Mouse (Mus musculus): ENCODE data around the gene Pex5. TPM values are rescaled to one million over a fixed set of nuclear protein-coding genes. Genes with fewer than 3 reads are reported as not detected.

The Pex5 gene
- polyA plus RNA-seq (2015; fragmentation: Nextera tagmentation; extraction: Ambion mirVana): 47.4 and 48.5 TPM in 2 replicates

- 0% methylated on average over 14 of the region's 36 CpGs for WGBS
- Histone ChIP-seq H3K27ac (ENCODE audit: low read length) (peak within 1 kb of the TSS; percentile 84), H3K4me1 (ENCODE audit: control insufficient read depth, insufficient read depth, low read length) (no peaks in the 10 kb centered on the region), H3K4me2 (ENCODE audit: low read depth, low read length) (peak within 1 kb of the TSS; percentile 82), H3K9ac (ENCODE audit: low read depth, low read length) (peak within 1 kb of the TSS; percentile 91), H3K9me3 (ENCODE audit: control insufficient read depth, low read length) (no peaks in the 10 kb centered on the region), H3K4me3 (ENCODE audit: low read length) (peak within 1 kb of the TSS; percentile 86), H3K36me3 (ENCODE audit: control insufficient read depth, insufficient read depth, low read length) (no peaks in the 10 kb centered on the region), H3K27me3 (replicated peaks; ENCODE audit: control insufficient read depth, insufficient read depth, low read length) (no peaks in the 10 kb centered on the region)
- ATAC-seq: peak; percentile 93
Observed at GRCm38 (mm10) chr6:124414927-124415325, at the start of gene Pex5. Gene Pex5, minus strand, starts transcription at chr6:124415067.

GRCm38 (mm10) chr6:124463881-124464291, 49.0 kb upstream of the Pex5 start:
- Histone ChIP-seq H3K4me3 (ENCODE audit: low read length) (peak overlapping the region; percentile 53; the same call in 1 of the 2 replicates), H3K27me3 (replicated peaks; ENCODE audit: control insufficient read depth, insufficient read depth, low read length) (no peaks in the 10 kb centered on the region), H3K36me3 (ENCODE audit: control insufficient read depth, insufficient read depth, low read length) (no peaks in the 10 kb centered on the region), H3K9ac (ENCODE audit: low read depth, low read length) (peak overlapping the region; percentile 64), H3K9me3 (ENCODE audit: control insufficient read depth, low read length) (no peaks in the 10 kb centered on the region), H3K4me1 (ENCODE audit: control insufficient read depth, insufficient read depth, low read length) (0 out of 2 replicates have a peak, but pooled peaks cover 3% of the 10 kb centered on the region), H3K4me2 (ENCODE audit: low read depth, low read length) (peak overlapping the region; percentile 92; the same call in 1 of the 2 replicates), H3K27ac (ENCODE audit: low read length) (no peak overlapping the region)
- 32% methylated on average over 8 of the region's 8 CpGs for WGBS
- ATAC-seq: peak; percentile 18; the same call in 1 of the 2 replicates

- 81% methylated on average over 4 of the region's 4 CpGs for WGBS
Observed at GRCm38 (mm10) chr6:124459388-124459787, 44.5 kb upstream of the Pex5 start.

GRCm38 (mm10) chr6:124458505-124458904, 43.6 kb upstream of the Pex5 start:
- WGBS: 81% methylated on average over 11 of the region's 11 CpGs
- ATAC-seq: no peak
- no peak overlapping the region for H3K27ac ChIP-seq (ENCODE audit: low read length)
- no peak overlapping the region for H3K9ac ChIP-seq (ENCODE audit: low read depth, low read length)
- no peak overlapping the region for H3K4me2 ChIP-seq (ENCODE audit: low read depth, low read length)
- no peaks in the 10 kb centered on the region for H3K36me3 ChIP-seq (ENCODE audit: control insufficient read depth, insufficient read depth, low read length)
- no peak overlapping the region for H3K4me3 ChIP-seq (ENCODE audit: low read length)
- no peaks in the 10 kb centered on the region for H3K27me3 ChIP-seq (replicated peaks; ENCODE audit: control insufficient read depth, insufficient read depth, low read length)
- no peaks in the 10 kb centered on the region for H3K4me1 ChIP-seq (ENCODE audit: control insufficient read depth, insufficient read depth, low read length)
- H3K9me3 ChIP-seq (ENCODE audit: control insufficient read depth, low read length): no peaks in the 10 kb centered on the region

More at GRCm38 (mm10) chr6:124459388-124459787, 44.5 kb upstream of the Pex5 start:
- H3K9me3 ChIP-seq (ENCODE audit: control insufficient read depth, low read length): no peaks in the 10 kb centered on the region
- no peak for ATAC-seq
- no peaks in the 10 kb centered on the region for H3K36me3 ChIP-seq (ENCODE audit: control insufficient read depth, insufficient read depth, low read length)
- H3K4me2 ChIP-seq (ENCODE audit: low read depth, low read length): no peak overlapping the region
- 0 out of 2 replicates have a peak, but pooled peaks cover 2% of the 10 kb centered on the region for H3K4me1 ChIP-seq (ENCODE audit: control insufficient read depth, insufficient read depth, low read length)
- no peak overlapping the region for H3K4me3 ChIP-seq (ENCODE audit: low read length)
- H3K27me3 ChIP-seq (replicated peaks; ENCODE audit: control insufficient read depth, insufficient read depth, low read length): no peaks in the 10 kb centered on the region
- H3K27ac ChIP-seq (ENCODE audit: low read length): no peak overlapping the region
- no peak overlapping the region for H3K9ac ChIP-seq (ENCODE audit: low read depth, low read length)

GRCm38 (mm10) chr6:124457827-124458226, 43.0 kb upstream of the Pex5 start:
- Histone ChIP-seq H3K36me3 (ENCODE audit: control insufficient read depth, insufficient read depth, low read length) (no peaks in the 10 kb centered on the region), H3K4me1 (ENCODE audit: control insufficient read depth, insufficient read depth, low read length) (no peaks in the 10 kb centered on the region), H3K9ac (ENCODE audit: low read depth, low read length) (no peak overlapping the region), H3K4me2 (ENCODE audit: low read depth, low read length) (no peak overlapping the region), H3K27me3 (replicated peaks; ENCODE audit: control insufficient read depth, insufficient read depth, low read length) (no peaks in the 10 kb centered on the region), H3K9me3 (ENCODE audit: control insufficient read depth, low read length) (no peaks in the 10 kb centered on the region), H3K4me3 (ENCODE audit: low read length) (no peak overlapping the region), H3K27ac (ENCODE audit: low read length) (no peak overlapping the region)
- ATAC-seq: no peak
- WGBS: 85% methylated on average over 5 of the region's 5 CpGs

GRCm38 (mm10) chr6:124456243-124456642, 41.4 kb upstream of the Pex5 start:
- Histone ChIP-seq H3K27me3 (replicated peaks; ENCODE audit: control insufficient read depth, insufficient read depth, low read length) (no peaks in the 10 kb centered on the region), H3K27ac (ENCODE audit: low read length) (no peak overlapping the region), H3K4me1 (ENCODE audit: control insufficient read depth, insufficient read depth, low read length) (0 out of 2 replicates have a peak, but pooled peaks cover 5% of the 10 kb centered on the region), H3K4me3 (ENCODE audit: low read length) (no peak overlapping the region), H3K9me3 (ENCODE audit: control insufficient read depth, low read length) (no peaks in the 10 kb centered on the region), H3K36me3 (ENCODE audit: control insufficient read depth, insufficient read depth, low read length) (no peaks in the 10 kb centered on the region), H3K9ac (ENCODE audit: low read depth, low read length) (no peak overlapping the region), H3K4me2 (ENCODE audit: low read depth, low read length) (no peak overlapping the region)
- ATAC-seq: no peak
- 89% methylated on average over 5 of the region's 5 CpGs for WGBS

- WGBS: 55% methylated on average over 4 of the region's 4 CpGs
- Histone ChIP-seq H3K4me3 (ENCODE audit: low read length) (no peak overlapping the region), H3K27ac (ENCODE audit: low read length) (no peak overlapping the region), H3K9me3 (ENCODE audit: control insufficient read depth, low read length) (no peaks in the 10 kb centered on the region), H3K27me3 (replicated peaks; ENCODE audit: control insufficient read depth, insufficient read depth, low read length) (no peaks in the 10 kb centered on the region), H3K9ac (ENCODE audit: low read depth, low read length) (no peak overlapping the region), H3K4me2 (ENCODE audit: low read depth, low read length) (no peak overlapping the region), H3K36me3 (ENCODE audit: control insufficient read depth, insufficient read depth, low read length) (no peaks in the 10 kb centered on the region), H3K4me1 (ENCODE audit: control insufficient read depth, insufficient read depth, low read length) (0 out of 2 replicates have a peak, but pooled peaks cover 5% of the 10 kb centered on the region)
- 0 out of 2 replicates have a peak, but pooled peaks have one; percentile 38 for ATAC-seq
Observed at GRCm38 (mm10) chr6:124453756-124454155, 38.9 kb upstream of the Pex5 start.

- Histone ChIP-seq H3K9ac (ENCODE audit: low read depth, low read length) (no peak overlapping the region), H3K36me3 (ENCODE audit: control insufficient read depth, insufficient read depth, low read length) (no peaks in the 10 kb centered on the region), H3K9me3 (ENCODE audit: control insufficient read depth, low read length) (no peaks in the 10 kb centered on the region), H3K4me2 (ENCODE audit: low read depth, low read length) (no peak overlapping the region), H3K4me3 (ENCODE audit: low read length) (no peak overlapping the region), H3K4me1 (ENCODE audit: control insufficient read depth, insufficient read depth, low read length) (0 out of 2 replicates have a peak, but pooled peaks cover 5% of the 10 kb centered on the region), H3K27me3 (replicated peaks; ENCODE audit: control insufficient read depth, insufficient read depth, low read length) (no peaks in the 10 kb centered on the region), H3K27ac (ENCODE audit: low read length) (no peak overlapping the region)
- 64% methylated on average over 3 of the region's 3 CpGs for WGBS
- ATAC-seq: peak; percentile 78
Observed at GRCm38 (mm10) chr6:124451995-124452394, 37.1 kb upstream of the Pex5 start.

- Histone ChIP-seq H3K4me1 (ENCODE audit: control insufficient read depth, insufficient read depth, low read length) (0 out of 2 replicates have a peak, but pooled peaks cover 5% of the 10 kb centered on the region), H3K4me2 (ENCODE audit: low read depth, low read length) (no peak overlapping the region), H3K9me3 (ENCODE audit: control insufficient read depth, low read length) (no peaks in the 10 kb centered on the region), H3K36me3 (ENCODE audit: control insufficient read depth, insufficient read depth, low read length) (no peaks in the 10 kb centered on the region), H3K4me3 (ENCODE audit: low read length) (no peak overlapping the region), H3K9ac (ENCODE audit: low read depth, low read length) (no peak overlapping the region), H3K27me3 (replicated peaks; ENCODE audit: control insufficient read depth, insufficient read depth, low read length) (no peaks in the 10 kb centered on the region), H3K27ac (ENCODE audit: low read length) (no peak overlapping the region)
- ATAC-seq: no peak
- WGBS: 82% methylated on average over 18 of the region's 18 CpGs
Observed at GRCm38 (mm10) chr6:124449668-124450383, 35.0 kb upstream of the Pex5 start.
